Mouse (Mus musculus): Measurements from ENCODE around the gene Ccdc57. TPM values are rescaled to one million over a fixed set of nuclear protein-coding genes. Genes with fewer than 3 reads are reported as not detected.
"Not testable (repeated sequence)": the region's sequence is repeated elsewhere in the genome, so short reads cannot be mapped to it uniquely, and the experiment has no call there.

Ccdc57 gene
- polyA plus RNA-seq, 1 experiment from 2014 or later, result 7.2 TPM

DNA sequence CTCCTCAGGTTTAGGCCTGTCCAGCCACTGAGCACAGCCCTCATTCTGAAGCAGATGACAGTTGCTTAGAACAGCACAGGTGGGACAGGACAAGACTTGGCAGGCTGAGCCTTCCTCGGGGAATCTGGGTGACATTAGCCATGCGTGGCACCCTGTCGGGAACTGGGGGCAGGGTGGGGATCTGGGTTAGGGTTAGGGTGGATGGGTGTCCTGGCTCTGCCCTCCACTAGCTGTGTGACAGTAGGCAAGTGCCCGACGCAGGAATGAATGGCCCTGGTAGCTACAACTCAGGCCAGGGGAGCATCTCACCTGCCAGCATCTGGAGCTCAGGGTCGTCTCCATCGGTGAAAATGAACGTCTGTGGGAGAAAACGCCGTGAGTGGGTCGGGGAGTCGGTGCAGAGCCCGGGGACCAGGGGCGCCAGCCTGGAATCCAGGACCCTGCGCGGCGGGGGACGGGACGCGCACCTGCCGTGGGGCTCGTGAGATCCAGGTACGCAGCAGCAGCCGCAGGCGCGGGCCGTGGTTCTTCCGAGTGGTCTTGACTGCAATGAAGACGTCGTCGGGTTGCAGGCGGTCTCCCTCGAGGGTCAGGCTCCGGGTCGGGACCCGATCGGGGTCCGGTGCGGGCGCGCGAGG is 149.1 kb downstream of the Ccdc57 start:
- ATAC-seq (ENCODE audit: insufficient read depth), result no peak
- H3K27me3 ChIP-seq (ENCODE audit: insufficient read depth, low read length), result no peaks in the 10 kb centered on the region
- 1% methylated on average over 42 of the region's 42 CpGs for WGBS
- H3K4me1 ChIP-seq (ENCODE audit: insufficient read depth), result peaks cover 8% of the 10 kb centered on the region; the same call in 1 of the 2 replicates
- H3K9me3 ChIP-seq (ENCODE audit: low read depth, low read length), result no peaks in the 10 kb centered on the region
- H3K9ac ChIP-seq, result peak overlapping the region; percentile 87
- peak overlapping the region; percentile 98 for H3K4me2 ChIP-seq
- H3K27ac ChIP-seq (ENCODE audit: low read depth), result peak overlapping the region; percentile 81; the same call in 1 of the 2 replicates
- peaks cover 46% of the 10 kb centered on the region for H3K36me3 ChIP-seq (ENCODE audit: insufficient read depth)
- peak overlapping the region; percentile 93 for H3K4me3 ChIP-seq (ENCODE audit: low read depth, low read length)
- TF ChIP-seq CTCF (IDR thresholded peaks at IDR 0.05; ENCODE audit: low read depth), result no peak
- no peak for DNase-seq

DNA sequence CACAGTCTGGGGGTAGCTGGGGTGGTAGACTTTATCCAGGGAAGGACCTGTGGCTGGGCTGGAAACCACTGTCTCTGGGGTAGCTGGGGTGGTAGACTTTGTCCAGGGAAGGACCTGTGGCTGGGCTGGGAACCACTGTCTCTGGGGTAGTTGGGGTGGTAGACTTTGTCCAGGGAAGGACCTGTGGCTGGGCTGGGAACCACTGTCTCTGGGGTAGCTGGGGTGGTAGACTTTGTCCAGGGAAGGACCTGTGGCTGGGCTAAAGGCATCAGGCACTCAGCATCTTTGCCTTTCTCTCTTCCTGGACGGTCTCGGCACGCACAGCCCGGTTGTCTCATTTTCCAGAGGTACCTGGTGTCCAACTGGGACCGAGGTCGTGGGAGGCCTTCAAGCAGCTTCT is 151.3 kb downstream of the Ccdc57 start:
- not testable (repeated sequence) for H3K27me3 ChIP-seq (ENCODE audit: insufficient read depth, low read length); H3K9ac ChIP-seq; DNase-seq; H3K27ac ChIP-seq (ENCODE audit: low read depth); H3K4me3 ChIP-seq (ENCODE audit: low read depth, low read length); H3K4me2 ChIP-seq; ATAC-seq (ENCODE audit: insufficient read depth); H3K4me1 ChIP-seq (ENCODE audit: insufficient read depth); H3K9me3 ChIP-seq (ENCODE audit: low read depth, low read length)
- WGBS, result 98% methylated on average over 6 of the region's 6 CpGs
- peaks cover 25% of the 10 kb centered on the region; the same call in 1 of the 2 replicates for H3K36me3 ChIP-seq (ENCODE audit: insufficient read depth)

DNA sequence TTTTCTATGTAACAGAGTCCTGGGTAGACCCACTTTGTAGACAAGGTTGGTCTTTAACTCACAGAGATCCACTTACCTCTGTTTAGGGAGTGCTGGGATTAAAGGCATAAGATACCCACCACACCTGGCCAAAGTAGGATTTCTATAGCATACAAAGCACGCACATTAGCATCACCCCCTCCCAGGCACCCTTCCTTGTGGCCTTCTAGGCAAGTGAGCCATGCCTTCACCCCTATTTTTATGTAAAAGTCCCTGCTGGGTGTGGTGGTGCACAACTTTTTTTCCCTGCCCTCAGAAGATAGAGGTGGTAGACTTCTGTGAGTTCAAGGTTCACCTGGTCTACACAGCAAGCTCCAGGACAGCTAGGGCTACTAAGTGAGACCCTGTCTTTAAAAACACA is 152.8 kb downstream of the Ccdc57 start:
- Histone ChIP-seq H3K36me3 (ENCODE audit: insufficient read depth) (peaks cover 12% of the 10 kb centered on the region; the same call in 1 of the 2 replicates), H3K9ac (no peak overlapping the region), H3K27ac (ENCODE audit: low read depth) (no peak overlapping the region), H3K4me1 (ENCODE audit: insufficient read depth) (peaks cover 4% of the 10 kb centered on the region; the same call in 1 of the 2 replicates), H3K27me3 (ENCODE audit: insufficient read depth, low read length) (no peaks in the 10 kb centered on the region), H3K4me3 (ENCODE audit: low read depth, low read length) (no peak overlapping the region), H3K9me3 (ENCODE audit: low read depth, low read length) (no peaks in the 10 kb centered on the region), H3K4me2 (no peak overlapping the region)
- 87% methylated on average over 1 of the region's 1 CpGs for WGBS
- DNase-seq (no peak), ATAC-seq (ENCODE audit: insufficient read depth) (no peak)
- no peak for TF ChIP-seq CTCF (IDR thresholded peaks at IDR 0.05; ENCODE audit: low read depth)

DNA sequence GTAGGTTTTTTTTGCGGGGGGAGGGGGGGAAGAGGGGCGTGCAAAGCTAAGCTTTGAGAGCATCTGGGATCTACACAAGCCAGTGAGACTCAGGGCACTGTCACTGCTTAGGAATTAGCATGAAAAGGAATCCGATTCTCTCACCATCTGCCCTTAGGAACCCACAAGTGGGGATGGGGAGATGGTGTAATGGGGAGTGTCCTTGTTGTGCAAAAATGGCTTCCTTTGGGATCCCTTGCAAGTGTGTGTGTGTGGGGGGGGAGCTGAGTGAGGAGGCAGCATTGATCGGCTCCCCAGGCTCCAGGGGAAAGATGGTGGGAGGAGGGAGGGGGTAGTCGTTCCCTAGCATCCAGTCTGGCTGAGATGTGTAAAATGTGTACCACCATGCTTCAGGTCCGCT is 155.5 kb downstream of the Ccdc57 start:
- WGBS, result 27% methylated on average over 6 of the region's 6 CpGs
- DNase-seq, result no peak

More for the DNA sequence above, 155.5 kb downstream of the Ccdc57 start:
- Histone ChIP-seq H3K27me3 (ENCODE audit: insufficient read depth, low read length) (no peaks in the 10 kb centered on the region), H3K36me3 (ENCODE audit: insufficient read depth) (peaks cover 12% of the 10 kb centered on the region; the same call in 1 of the 2 replicates), H3K4me1 (ENCODE audit: insufficient read depth) (no peaks in the 10 kb centered on the region), H3K9me3 (ENCODE audit: low read depth, low read length) (no peaks in the 10 kb centered on the region), H3K27ac (ENCODE audit: low read depth) (no peak overlapping the region), H3K4me3 (ENCODE audit: low read depth, low read length) (no peak overlapping the region), H3K9ac (no peak overlapping the region), H3K4me2 (no peak overlapping the region)
- no peak for TF ChIP-seq CTCF (IDR thresholded peaks at IDR 0.05; ENCODE audit: low read depth)
- ATAC-seq (ENCODE audit: insufficient read depth), result no peak

Other genes with a start within 250 kb of the Ccdc57 start
- gene Cenpx, start 219.1 kb downstream of the Ccdc57 start, polyA plus RNA-seq (2014; fragmentation: Nextera tagmentation; extraction: Ambion mirVana), result 168 and 173 TPM in 2 replicates
- 44.1 and 46.1 TPM in 2 replicates for gene Lrrc45, start 218.9 kb downstream of the Ccdc57 start, polyA plus RNA-seq (2014; fragmentation: Nextera tagmentation; extraction: Ambion mirVana)
- gene Rac3, start 211.4 kb downstream of the Ccdc57 start, polyA plus RNA-seq (2014; fragmentation: Nextera tagmentation; extraction: Ambion mirVana), result 10.3 and 10.7 TPM in 2 replicates
- 27.2 and 29.7 TPM in 2 replicates for gene Dcxr, start 205.6 kb downstream of the Ccdc57 start, polyA plus RNA-seq (2014; fragmentation: Nextera tagmentation; extraction: Ambion mirVana)
- gene Cbr2, start 200.8 kb downstream of the Ccdc57 start, polyA plus RNA-seq (2014; fragmentation: Nextera tagmentation; extraction: Ambion mirVana), result 14.7 and 19.6 TPM in 2 replicates
- 5.3 and 7.3 TPM in 2 replicates for gene Hmga1b, start 170.1 kb downstream of the Ccdc57 start, polyA plus RNA-seq (2014; fragmentation: Nextera tagmentation; extraction: Ambion mirVana)
- gene Rfng, start 148.7 kb downstream of the Ccdc57 start, polyA plus RNA-seq (2014; fragmentation: Nextera tagmentation; extraction: Ambion mirVana), result 33.0 and 34.0 TPM in 2 replicates
- gene Gps1, start 148.6 kb downstream of the Ccdc57 start, polyA plus RNA-seq (2014; fragmentation: Nextera tagmentation; extraction: Ambion mirVana), result 240 and 257 TPM in 2 replicates
- 77.2 and 87.4 TPM in 2 replicates for gene Dus1l, start 136.5 kb downstream of the Ccdc57 start, polyA plus RNA-seq (2014; fragmentation: Nextera tagmentation; extraction: Ambion mirVana)
- gene Fasn, start 108.3 kb downstream of the Ccdc57 start, polyA plus RNA-seq (2014; fragmentation: Nextera tagmentation; extraction: Ambion mirVana), result 83.3 and 95.5 TPM in 2 replicates
- 37.7 and 39.3 TPM in 2 replicates for gene Slc16a3, start 15.6 kb upstream of the Ccdc57 start, polyA plus RNA-seq (2014; fragmentation: Nextera tagmentation; extraction: Ambion mirVana)
- 82.5 and 89.8 TPM in 2 replicates for gene Csnk1d, start 58.5 kb upstream of the Ccdc57 start, polyA plus RNA-seq (2014; fragmentation: Nextera tagmentation; extraction: Ambion mirVana)
- gene Cd7, start 106.5 kb upstream of the Ccdc57 start, polyA plus RNA-seq (2014; fragmentation: Nextera tagmentation; extraction: Ambion mirVana), result 0.26 TPM in 1 of 2 replicates, not detected in the other
- not detected in 2 replicates for gene Sectm1b, start 130.7 kb upstream of the Ccdc57 start, polyA plus RNA-seq (2014; fragmentation: Nextera tagmentation; extraction: Ambion mirVana)
- gene Sectm1a, start 148.3 kb upstream of the Ccdc57 start, polyA plus RNA-seq (2014; fragmentation: Nextera tagmentation; extraction: Ambion mirVana), result 0.30 TPM in 1 of 2 replicates, not detected in the other
- gene Tex19.2, start 185.8 kb upstream of the Ccdc57 start, polyA plus RNA-seq (2014; fragmentation: Nextera tagmentation; extraction: Ambion mirVana), result not detected in 2 replicates
- 0.11 TPM in 1 of 2 replicates, not detected in the other for gene Tex19.1, start 213.3 kb upstream of the Ccdc57 start, polyA plus RNA-seq (2014; fragmentation: Nextera tagmentation; extraction: Ambion mirVana)
- not detected in 2 replicates for gene Uts2r, start 227.4 kb upstream of the Ccdc57 start, polyA plus RNA-seq (2014; fragmentation: Nextera tagmentation; extraction: Ambion mirVana)